Mouse (Mus musculus) spleen, postnatal 10 days (tissue): ENCODE data around the gene Otogl.
"Not testable (repeated sequence)": the region's sequence is repeated elsewhere in the genome, so short reads cannot be mapped to it uniquely, and the experiment has no call there.

Source experiments
- DNase-seq, 2 experiments: peaks; one replicate each; pipeline ENCODE4 v3.0.0; 2021 to 2022; ENCODE audit warnings: low spot score in 2 of 2

The Otogl gene

GRCm38 (mm10) chr10:107810649-107811398, 101.1 kb downstream of the Otogl start:
- no peak for DNase-seq

DNA sequence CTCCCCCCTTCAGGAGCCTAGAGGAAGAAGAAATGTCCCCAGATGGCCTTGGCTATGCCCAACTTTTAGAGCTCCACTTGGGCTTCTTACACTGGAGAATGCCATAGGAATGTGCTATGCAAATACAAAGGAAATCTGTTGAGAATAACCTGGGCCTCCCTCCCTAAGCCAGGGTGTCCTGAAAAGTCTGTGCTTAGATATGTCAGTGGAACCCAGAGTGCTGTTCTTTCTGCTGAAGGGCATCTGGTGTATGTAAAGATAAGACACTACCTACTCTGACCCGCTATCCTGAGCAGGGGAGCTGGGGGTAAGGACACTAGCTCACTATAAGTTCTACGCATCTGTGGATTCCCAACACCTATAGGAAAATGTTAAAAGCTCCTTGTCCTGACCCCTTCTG, 106.7 kb downstream of the Otogl start:
- no peak for DNase-seq

DNA sequence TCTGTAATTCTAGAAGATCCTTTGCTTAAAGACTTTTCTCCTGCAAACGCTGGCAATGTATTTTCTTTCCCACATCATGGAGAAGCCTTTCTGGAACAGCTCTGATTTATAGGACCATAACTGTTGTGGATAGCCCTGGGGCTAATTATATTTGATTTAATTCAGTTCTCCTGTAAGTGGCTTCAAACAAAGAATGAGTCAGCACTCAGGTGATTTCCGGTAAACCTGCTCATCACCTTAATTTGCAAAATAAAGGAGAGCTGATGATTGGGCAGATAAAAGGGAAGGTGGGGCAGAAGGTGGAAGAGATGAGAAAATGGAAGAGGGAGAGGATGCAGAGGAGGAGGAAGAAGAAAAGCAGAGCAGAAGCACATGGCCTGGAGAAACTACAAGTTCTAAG, 107.6 kb downstream of the Otogl start:
- DNase-seq: not testable (repeated sequence)

GRCm38 (mm10) chr10:107799671-107800353, 112.1 kb downstream of the Otogl start:
- DNase-seq: peak in 1 of 2 experiments; percentile 33

DNA sequence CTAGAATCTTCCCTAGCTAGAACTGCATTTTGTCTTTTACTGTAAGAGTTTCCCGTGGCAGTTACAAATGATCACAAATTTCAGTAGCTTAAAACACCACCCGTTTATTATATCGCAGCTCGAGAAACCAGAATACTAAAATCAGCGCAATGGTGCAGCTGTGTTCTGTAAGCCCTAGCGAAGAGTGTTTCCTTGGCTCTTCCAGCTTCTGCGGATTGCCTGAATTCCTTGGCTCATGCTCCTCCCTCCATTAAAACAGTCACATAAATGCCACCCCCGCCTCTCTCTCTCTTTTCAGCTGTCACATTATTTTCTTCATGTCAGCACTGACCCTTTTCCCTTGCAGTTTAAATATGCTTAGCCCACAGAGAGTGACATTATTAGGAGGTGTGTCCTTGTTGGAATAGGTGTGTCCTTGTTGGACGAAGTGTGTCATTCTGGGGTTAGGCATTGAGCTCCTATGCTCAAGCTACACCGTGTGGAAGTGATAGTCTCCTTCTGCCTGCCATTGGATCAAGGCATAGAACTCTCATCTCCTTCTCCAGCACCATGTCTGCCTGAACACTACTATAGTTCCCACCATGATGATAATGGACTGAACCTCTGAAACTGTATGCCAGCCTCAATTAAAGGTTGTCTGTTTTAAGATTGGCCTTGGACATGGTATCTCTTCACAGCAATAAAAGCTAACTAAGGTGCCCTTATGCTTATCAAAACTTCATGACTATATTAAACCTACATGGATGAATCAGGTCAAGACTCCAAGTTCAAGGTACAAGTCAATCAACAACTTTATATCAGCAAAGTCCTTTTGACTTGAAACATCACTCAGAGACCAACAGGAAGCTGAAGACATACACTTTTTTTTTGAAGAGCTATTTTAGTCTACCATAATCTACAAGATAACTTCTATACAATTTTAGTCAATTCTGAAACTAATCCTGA, 116.8 kb downstream of the Otogl start:
- DNase-seq: no peak

DNA sequence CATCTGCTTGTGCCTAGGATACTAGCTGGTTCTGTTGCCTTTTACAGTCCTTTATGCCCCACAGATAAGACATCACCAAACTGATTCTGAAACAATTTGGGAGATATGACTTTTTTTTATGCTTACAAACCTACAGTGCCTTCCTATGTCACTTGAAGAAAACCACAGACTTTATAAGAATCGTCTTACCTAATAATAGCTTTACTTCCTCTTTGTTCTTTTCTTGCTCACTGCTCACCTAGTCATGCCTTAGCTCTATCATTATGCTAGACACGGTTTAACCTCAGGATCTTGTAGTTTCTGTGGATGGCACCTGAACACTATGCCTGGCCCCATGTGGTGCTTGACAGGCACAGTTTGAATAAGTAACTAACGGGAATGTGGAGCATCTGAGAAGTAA, 119.4 kb downstream of the Otogl start:
- no peak for DNase-seq

DNA sequence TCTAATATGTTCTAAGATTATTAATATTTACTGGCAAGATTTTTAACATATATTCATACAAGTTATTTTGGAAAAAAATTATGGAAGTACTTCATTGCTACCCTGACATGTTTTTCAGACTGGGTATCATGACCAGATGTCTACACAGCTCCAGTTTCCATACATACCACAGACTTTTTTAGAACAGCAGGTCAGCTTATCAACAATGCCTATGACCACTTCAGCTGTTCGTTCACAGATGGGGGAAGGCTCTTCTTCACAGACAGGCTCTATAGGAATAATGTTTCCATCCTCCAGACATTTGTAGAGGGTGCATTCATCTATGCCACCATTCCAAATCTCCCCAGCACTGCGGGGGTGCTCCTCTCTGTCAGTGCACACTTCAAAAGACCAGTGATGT, 132.4 kb downstream of the Otogl start:
- DNase-seq: no peak

- no peak for DNase-seq
These were observed 152.3 kb downstream of the Otogl start for GRCm38 (mm10) chr10:107759624-107760023.

DNA sequence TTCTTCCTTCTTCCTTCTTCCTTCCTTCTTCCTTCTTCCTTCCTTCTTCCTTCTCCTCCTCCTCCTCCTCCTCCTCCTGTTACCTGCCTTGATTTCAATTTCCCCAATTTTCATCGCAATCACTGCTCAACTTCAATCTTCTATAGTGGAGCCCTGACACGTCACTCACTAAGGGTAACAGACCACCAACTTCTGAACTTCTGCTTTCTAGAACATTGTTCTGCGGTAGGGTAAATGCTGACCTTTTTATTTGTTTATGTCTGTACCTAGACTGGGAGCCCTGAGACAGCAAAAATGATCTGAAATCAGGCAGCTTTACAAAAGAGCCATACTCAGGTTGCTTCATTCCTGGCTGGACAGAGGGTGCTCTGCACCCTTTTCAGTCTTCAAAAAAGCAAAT, 158.5 kb downstream of the Otogl start:
- no peak for DNase-seq

- DNase-seq: no peak
These were observed 159.4 kb downstream of the Otogl start for GRCm38 (mm10) chr10:107752351-107753143.

DNA sequence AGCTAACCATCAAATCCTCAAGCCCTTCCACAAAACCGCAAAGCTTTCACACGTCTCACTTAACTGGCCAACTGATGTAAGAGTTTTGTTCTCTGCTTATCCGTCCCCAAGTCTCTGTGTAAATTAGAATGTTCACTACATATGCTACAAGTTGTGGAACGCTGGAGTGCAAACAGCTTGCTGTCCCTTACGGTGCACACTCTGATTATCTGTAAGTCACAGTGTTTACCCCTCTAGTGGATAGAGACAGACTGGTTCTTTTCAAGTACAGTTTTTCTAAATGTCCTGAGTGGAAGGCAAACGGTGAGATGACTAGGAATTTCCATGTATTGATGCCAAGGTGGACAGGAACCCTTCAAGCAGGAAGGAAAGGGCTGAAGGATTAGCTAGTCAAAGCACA, 160.0 kb downstream of the Otogl start:
- DNase-seq: no peak

- no peak for DNase-seq
These were observed 164.4 kb downstream of the Otogl start for GRCm38 (mm10) chr10:107747566-107747965.

DNA sequence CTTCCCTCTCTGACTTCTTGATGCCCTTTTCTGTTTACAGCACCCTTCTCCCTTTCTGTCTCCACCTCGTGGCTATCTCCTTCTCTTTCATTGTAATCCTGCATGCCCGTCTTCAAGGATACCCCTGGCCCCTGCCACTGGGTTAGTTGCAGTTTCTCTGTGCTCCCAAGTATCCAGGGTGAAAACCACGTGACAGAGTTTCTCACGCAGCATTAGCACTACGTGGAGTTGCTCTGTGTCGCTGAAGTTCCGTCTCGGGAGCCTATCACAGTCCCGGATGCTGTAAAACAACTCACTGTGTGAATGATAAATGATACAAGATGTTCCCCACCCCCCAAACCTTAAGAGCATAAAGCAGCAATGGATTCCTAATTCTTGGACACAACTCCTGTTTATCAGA, 165.2 kb downstream of the Otogl start:
- DNase-seq: no peak

GRCm38 (mm10) chr10:107739815-107740214, 172.1 kb downstream of the Otogl start:
- no peak for DNase-seq

DNA sequence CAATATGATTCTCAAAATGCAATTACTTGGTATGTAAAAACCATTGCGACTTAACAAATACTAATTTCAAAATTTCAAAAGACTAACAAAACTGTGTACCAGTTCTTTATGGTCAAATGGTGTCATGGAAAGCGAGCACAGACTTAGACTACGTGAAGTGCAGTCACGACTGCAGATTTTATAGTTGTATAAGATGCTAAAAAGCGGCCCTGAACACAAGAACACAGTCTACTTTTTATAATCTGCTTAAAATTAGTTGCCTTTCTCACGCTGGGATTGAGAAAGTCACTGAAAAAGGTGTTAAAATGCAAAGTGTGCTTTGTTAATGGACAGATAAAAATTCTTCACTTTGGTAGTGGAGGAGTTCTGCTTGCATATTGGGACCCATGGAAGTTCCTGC, 174.2 kb downstream of the Otogl start:
- DNase-seq: no peak

- no peak for DNase-seq
These were observed 176.5 kb downstream of the Otogl start for GRCm38 (mm10) chr10:107735448-107735847.

- no peak for DNase-seq
These were observed 177.6 kb downstream of the Otogl start for GRCm38 (mm10) chr10:107734327-107734726.

GRCm38 (mm10) chr10:107725631-107726030, 186.3 kb downstream of the Otogl start:
- DNase-seq: no peak

GRCm38 (mm10) chr10:107719806-107720205, 192.1 kb downstream of the Otogl start, which contains the start of gene Ptprq:
TSS of gene Ptprq (minus strand) at chr10:107720051.
- DNase-seq: no peak
